Mouse (Mus musculus) forebrain, embryonic 14.5 days (tissue): ENCODE measurements around the gene Fzd10. TPM values are rescaled to one million over a fixed set of nuclear protein-coding genes. Genes with fewer than 3 reads are reported as not detected.

ENCODE experiments used
- ATAC-seq: fragments of 200-750 bp; cut with Nextera tagmentation; 2 replicates; pipeline ENCODE4 v1.8.0; 2017; ENCODE audit warnings: mild to moderate bottlenecking, moderate library complexity
- DNase-seq: peaks from one replicate; pipeline ENCODE4 v3.0.0-alpha.2; 2015; ENCODE audit warnings: low spot score
- H3K27ac ChIP-seq: fragments of 300-500 bp; sonication (generic); 2 replicates; pipeline ENCODE4 v1.5.1; 2014; ENCODE audit warnings: low read depth, mild to moderate bottlenecking, control low read depth, low read length, moderate library complexity
- H3K27me3 ChIP-seq: fragments of 300-500 bp; sonication (generic); replicated peaks from 2 replicates; pipeline ENCODE4 v1.6.1; 2014; ENCODE audit warnings: low read length, control low read depth, mixed read lengths; ENCODE audit not compliant: control insufficient read depth, insufficient read depth
- H3K36me3 ChIP-seq: fragments of 300-500 bp; sonication (generic); 2 replicates; pipeline ENCODE4 v1.6.1; 2014; ENCODE audit warnings: low read length, control low read depth; ENCODE audit not compliant: control insufficient read depth, insufficient read depth
- H3K4me1 ChIP-seq: fragments of 300-500 bp; sonication (generic); 2 replicates; pipeline ENCODE4 v1.6.1; 2014; ENCODE audit warnings: antibody characterized with exemption, low read length, control low read depth; ENCODE audit not compliant: control insufficient read depth, insufficient read depth
- H3K4me2 ChIP-seq: fragments of 300-500 bp; sonication (generic); 2 replicates; pipeline ENCODE4 v1.6.1; 2014; ENCODE audit warnings: mild to moderate bottlenecking, control low read depth, low read length
- H3K4me3 ChIP-seq: fragments of 300-500 bp; sonication (generic); 2 replicates; pipeline ENCODE4 v1.5.1; 2014; ENCODE audit warnings: low read depth, low read length, control low read depth
- H3K9ac ChIP-seq: fragments of 300-500 bp; sonication (generic); 2 replicates; pipeline ENCODE4 v1.6.1; 2014; ENCODE audit warnings: mild to moderate bottlenecking, low read length, control low read depth, moderate library complexity
- H3K9me3 ChIP-seq: fragments of 300-500 bp; sonication (generic); replicated peaks from 2 replicates; pipeline ENCODE4 v1.6.1; 2016; ENCODE audit warnings: low read length, control low read depth, mixed read lengths; ENCODE audit not compliant: control insufficient read depth
- WGBS: fragments of 180-500 bp; shearing (Covaris S2); extraction: QIAGEN DNeasy Blood & Tissue Kit; methylation state at CpG from one replicate; pipeline ENCODE4 v1.1.7; 2014; 5-methylcytosine and 5-hydroxymethylcytosine counted together
- polyA plus RNA-seq: library from polyadenylated mRNA; unstranded; fragments of >200 nt; fragmentation: Nextera tagmentation; extraction: Ambion mirVana; gene quantifications from 2 replicates; pipeline ENCODE4 v1.2.1, GENCODE M21; 2014

Fzd10 gene
- polyA plus RNA-seq, 1 experiment from 2014 or later: 2.3 TPM

DNA sequence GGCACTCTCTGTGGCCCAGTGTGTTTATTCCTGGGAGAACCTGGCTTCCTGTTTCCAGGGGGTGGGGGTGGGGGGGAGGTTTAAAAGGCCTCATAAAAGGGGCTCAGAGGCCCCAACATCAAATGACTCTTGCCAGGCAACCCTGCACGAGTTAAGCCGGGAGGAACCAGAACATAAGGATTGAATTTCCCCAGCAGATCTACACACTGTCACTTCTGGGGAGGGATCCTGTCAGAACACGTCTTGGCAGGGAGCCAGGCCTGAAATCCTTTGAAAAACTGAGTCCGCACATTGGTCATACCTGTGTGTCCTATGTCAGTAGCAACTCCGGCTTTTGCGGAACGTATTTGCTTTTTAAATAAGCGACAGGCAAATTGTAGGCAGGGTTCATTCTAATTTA, 19.3 kb downstream of the Fzd10 start:
- H3K27me3 ChIP-seq: no peaks in the 10 kb centered on the region
- 19% methylated on average over 8 of the region's 8 CpGs for WGBS
- no peak overlapping the region for H3K4me2 ChIP-seq
- ATAC-seq: 0 out of 2 replicates have a peak, but pooled peaks have one; percentile 20
- H3K4me1 ChIP-seq: peaks cover 11% of the 10 kb centered on the region
- H3K36me3 ChIP-seq: no peaks in the 10 kb centered on the region
- H3K4me3 ChIP-seq: no peak overlapping the region
- no peaks in the 10 kb centered on the region for H3K9me3 ChIP-seq
- DNase-seq: peak; percentile 47
- H3K27ac ChIP-seq: no peak overlapping the region; the same call in 1 of the 2 replicates
- no peak overlapping the region for H3K9ac ChIP-seq

DNA sequence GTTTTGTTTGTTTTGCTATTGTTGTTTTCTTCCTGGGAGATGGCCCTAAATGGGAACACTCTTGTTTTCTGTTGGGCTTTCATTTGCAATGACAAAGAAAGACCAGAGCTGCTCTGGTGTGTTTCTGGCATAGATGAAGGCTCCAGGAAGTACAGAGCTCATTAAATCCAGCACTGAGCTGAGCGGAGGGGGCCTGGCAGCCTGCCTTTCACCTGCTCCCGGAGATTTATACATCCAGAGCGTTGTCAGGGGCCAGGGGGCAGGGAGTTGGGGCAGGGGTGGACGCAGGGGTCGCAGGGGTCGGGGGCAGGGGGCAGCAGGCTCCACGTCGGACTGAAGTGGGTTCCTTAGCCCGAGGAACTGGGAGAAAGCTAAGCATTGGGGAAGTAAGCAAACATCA, 19.8 kb downstream of the Fzd10 start:
- ATAC-seq: peak; percentile 37; the same call in 1 of the 2 replicates
- 1% methylated on average over 9 of the region's 9 CpGs for WGBS
- Histone ChIP-seq H3K36me3 (no peaks in the 10 kb centered on the region), H3K4me2 (no peak overlapping the region), H3K27ac (no peak overlapping the region; the same call in 1 of the 2 replicates), H3K27me3 (no peaks in the 10 kb centered on the region), H3K9me3 (no peaks in the 10 kb centered on the region), H3K4me1 (peaks cover 11% of the 10 kb centered on the region), H3K4me3 (no peak overlapping the region), H3K9ac (no peak overlapping the region)
- peak; percentile 41 for DNase-seq

DNA sequence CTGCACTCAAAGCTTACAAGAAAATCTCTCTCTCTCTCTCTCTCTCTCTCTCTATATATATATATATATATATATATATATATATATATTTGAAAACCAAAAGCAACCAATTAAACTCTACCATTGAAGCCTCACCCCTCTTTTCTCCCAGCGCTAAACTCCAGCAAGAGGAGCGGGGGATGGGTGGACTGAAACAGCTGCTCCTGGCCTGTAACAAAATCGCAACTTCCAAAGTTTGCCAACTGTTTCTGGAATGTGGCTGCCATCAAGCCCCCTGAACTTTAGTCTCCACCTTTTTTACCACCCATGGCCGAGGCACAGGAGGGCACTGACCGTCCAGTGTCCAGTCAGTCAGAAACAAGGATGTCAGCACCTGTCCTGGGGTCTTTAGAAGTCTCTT, 27.1 kb downstream of the Fzd10 start:
- H3K27me3 ChIP-seq: no peaks in the 10 kb centered on the region
- no peaks in the 10 kb centered on the region for H3K36me3 ChIP-seq
- WGBS: 55% methylated on average over 5 of the region's 5 CpGs
- peak; percentile 28 for DNase-seq
- no peak overlapping the region for H3K27ac ChIP-seq
- H3K4me1 ChIP-seq: no peaks in the 10 kb centered on the region
- no peak overlapping the region for H3K4me2 ChIP-seq
- no peak for ATAC-seq
- H3K9me3 ChIP-seq: no peaks in the 10 kb centered on the region
- no peak overlapping the region for H3K4me3 ChIP-seq
- H3K9ac ChIP-seq: no peak overlapping the region

DNA sequence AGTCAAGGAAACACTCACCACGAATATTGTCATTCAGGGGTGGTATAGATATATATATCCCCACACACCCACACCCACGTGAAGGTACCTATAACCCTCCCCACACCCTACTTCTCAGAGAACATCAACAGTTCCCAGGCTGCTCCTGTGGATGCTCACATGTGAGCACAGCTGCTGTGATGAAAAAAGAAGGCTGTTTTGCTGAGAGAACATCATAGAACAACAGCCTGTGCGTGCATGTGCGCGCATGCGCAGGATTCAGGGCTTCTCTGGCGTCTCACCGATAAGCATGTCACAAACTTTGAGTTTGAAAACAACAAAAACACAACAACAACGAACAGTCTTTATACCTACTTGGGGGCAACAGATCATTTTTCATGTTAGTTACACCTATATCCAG, 36.0 kb downstream of the Fzd10 start:
- Histone ChIP-seq H3K27me3 (no peaks in the 10 kb centered on the region), H3K4me2 (no peak overlapping the region), H3K4me1 (no peaks in the 10 kb centered on the region), H3K4me3 (no peak overlapping the region), H3K27ac (no peak overlapping the region), H3K9me3 (no peaks in the 10 kb centered on the region), H3K36me3 (no peaks in the 10 kb centered on the region), H3K9ac (no peak overlapping the region)
- 91% methylated on average over 9 of the region's 9 CpGs for WGBS
- DNase-seq: no peak
- no peak for ATAC-seq

DNA sequence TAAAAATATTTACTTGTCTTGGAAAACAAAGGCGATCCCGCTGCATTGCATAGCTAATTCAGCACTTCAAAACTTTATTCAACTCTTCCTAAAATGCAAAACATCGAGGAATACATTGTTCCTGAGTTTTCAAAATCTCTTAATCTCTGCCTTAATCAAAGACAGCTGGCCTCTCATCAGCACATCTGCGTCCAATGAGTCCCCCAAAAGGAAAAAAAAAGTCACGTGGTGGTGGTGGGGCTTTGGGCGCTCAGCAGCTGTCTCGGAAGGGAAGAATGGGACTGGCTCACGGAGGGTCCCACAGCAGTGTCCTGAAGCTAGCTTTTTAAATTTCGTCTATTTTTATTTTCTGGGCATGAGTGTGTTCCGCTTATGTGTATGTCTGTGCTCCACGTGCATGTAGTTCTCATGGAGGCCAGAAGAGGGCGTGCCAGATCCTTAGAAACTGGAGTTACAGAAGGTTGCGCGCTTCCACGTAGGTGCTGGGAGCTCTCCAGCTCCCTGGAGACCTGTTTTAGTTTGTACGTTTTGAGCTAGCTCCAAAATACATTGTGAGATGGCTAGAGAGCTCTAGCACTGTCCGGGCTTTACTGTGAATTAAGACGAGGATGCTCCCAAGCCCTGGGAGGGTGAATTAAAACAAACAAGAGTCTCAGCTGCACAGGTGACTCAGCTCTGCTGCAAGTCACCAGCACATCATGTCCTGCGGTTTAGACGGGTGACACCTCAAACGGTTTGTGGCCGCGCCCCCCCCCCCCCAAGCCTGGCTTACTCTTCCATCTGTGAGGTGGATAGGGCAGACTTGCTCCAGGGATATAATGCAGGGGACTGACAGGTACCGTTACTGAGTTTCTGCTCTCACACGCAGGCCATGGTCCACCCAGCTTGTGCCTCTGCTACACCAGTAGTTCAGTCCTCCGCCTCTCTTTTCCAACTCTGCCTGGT, 36.7 kb downstream of the Fzd10 start:
- WGBS: 91% methylated on average over 26 of the region's 26 CpGs
- no peaks in the 10 kb centered on the region for H3K4me1 ChIP-seq

DNA sequence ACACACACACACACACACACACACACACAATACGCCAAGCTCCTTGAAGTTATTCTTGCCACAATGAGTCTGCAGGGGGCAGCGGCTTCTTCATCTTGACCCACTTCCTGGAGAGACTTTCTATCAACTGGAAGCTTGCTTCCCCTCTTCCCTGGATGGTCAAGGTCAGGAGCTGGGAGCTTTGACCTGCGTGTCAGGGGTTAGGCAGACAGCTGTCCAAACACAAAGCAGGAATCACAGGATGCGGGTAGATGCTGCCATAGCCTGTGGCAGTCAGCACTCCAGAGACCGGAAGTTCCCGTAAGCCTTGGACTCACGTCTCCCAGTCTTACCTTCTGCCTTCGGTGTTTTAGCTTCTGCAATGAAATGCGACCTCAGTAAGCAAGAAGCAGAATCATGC, 38.1 kb downstream of the Fzd10 start:
- ATAC-seq (no peak), DNase-seq (no peak)
- Histone ChIP-seq H3K27ac (no peak overlapping the region), H3K4me3 (no peak overlapping the region), H3K36me3 (no peaks in the 10 kb centered on the region), H3K9me3 (no peaks in the 10 kb centered on the region), H3K4me2 (no peak overlapping the region), H3K27me3 (no peaks in the 10 kb centered on the region), H3K9ac (no peak overlapping the region), H3K4me1 (no peaks in the 10 kb centered on the region)
- WGBS: 77% methylated on average over 9 of the region's 9 CpGs

More for the DNA sequence above, 36.7 kb downstream of the Fzd10 start:
- H3K27ac ChIP-seq: no peak overlapping the region
- H3K36me3 ChIP-seq: no peaks in the 10 kb centered on the region
- DNase-seq (no peak), ATAC-seq (no peak)
- no peak overlapping the region for H3K4me3 ChIP-seq
- H3K27me3 ChIP-seq: no peaks in the 10 kb centered on the region
- H3K4me2 ChIP-seq: no peak overlapping the region
- H3K9me3 ChIP-seq: no peaks in the 10 kb centered on the region
- no peak overlapping the region for H3K9ac ChIP-seq

DNA sequence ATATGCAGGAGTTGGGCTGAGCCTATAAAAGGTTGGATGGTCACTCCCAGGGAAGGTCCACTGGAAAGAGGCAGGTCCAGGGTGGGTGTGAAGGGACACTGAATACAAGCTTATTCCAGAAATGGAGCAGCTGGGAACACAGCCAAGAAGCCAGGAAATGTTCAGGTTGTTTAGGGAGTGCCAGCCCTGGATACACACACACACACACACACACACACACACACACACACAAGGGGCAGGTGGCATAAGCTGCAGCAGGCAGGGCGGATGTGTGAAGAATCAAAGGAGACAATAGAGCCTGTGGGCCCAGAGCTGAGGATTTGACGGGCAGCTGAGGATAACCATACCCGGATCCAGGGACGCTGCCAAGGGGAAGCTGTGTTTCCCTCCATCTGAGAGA, 42.4 kb downstream of the Fzd10 start:
- Histone ChIP-seq H3K9ac (no peak overlapping the region), H3K27me3 (no peaks in the 10 kb centered on the region), H3K9me3 (no peaks in the 10 kb centered on the region), H3K4me1 (no peaks in the 10 kb centered on the region), H3K36me3 (no peaks in the 10 kb centered on the region), H3K4me2 (no peak overlapping the region), H3K27ac (no peak overlapping the region), H3K4me3 (no peak overlapping the region)
- DNase-seq (peak; percentile 18), ATAC-seq (no peak)
- 75% methylated on average over 4 of the region's 4 CpGs for WGBS

DNA sequence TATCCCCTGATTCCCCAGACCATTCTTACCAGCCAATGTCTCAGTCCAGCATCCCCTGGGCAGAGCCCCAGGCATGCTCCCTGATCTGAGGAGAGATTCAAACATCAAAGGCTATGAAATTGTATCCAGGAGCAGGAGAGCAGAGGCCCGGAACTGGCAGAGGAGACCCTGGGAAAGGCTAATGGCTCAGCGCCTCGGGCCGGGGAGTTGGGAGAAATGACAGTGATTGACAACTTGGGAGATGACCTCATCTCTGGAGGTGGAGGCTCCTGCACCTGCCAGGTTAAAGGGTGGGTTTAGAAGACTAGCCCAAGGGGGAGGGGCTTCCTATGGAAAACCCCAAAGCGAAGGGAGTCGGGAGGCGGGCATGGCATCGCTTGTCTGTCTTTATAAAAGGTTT, 45.1 kb downstream of the Fzd10 start:
- no peak for ATAC-seq
- no peak overlapping the region for H3K27ac ChIP-seq
- no peaks in the 10 kb centered on the region for H3K27me3 ChIP-seq
- 81% methylated on average over 8 of the region's 8 CpGs for WGBS
- H3K4me2 ChIP-seq: no peak overlapping the region
- no peaks in the 10 kb centered on the region for H3K36me3 ChIP-seq
- no peak overlapping the region for H3K4me3 ChIP-seq
- H3K4me1 ChIP-seq: no peaks in the 10 kb centered on the region
- no peaks in the 10 kb centered on the region for H3K9me3 ChIP-seq
- H3K9ac ChIP-seq: no peak overlapping the region
- DNase-seq: no peak

DNA sequence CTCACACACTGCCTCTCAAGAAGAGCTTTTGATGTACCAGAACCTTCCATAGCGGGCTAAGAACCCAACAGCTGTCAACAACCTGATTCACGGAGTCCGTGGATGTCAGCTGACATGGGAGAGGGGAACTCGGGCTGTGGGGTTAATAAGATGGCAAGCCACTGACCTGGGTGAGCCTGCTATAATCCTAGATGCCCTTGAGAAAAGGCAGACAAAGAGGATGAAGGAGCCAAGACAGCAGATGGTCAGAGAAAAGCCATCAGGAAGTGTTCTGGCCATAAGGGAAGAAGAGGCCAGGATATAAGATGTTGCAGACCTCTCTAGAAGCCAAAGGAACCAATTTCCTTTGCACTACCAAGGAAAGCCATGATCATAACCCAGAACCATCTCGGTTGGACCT, 45.6 kb downstream of the Fzd10 start:
- no peaks in the 10 kb centered on the region for H3K9me3 ChIP-seq
- no peak overlapping the region for H3K27ac ChIP-seq
- no peak overlapping the region for H3K4me2 ChIP-seq
- H3K4me1 ChIP-seq: no peaks in the 10 kb centered on the region
- ATAC-seq: no peak
- H3K4me3 ChIP-seq: no peak overlapping the region
- DNase-seq: no peak
- 84% methylated on average over 5 of the region's 5 CpGs for WGBS
- no peaks in the 10 kb centered on the region for H3K27me3 ChIP-seq
- H3K36me3 ChIP-seq: no peaks in the 10 kb centered on the region
- no peak overlapping the region for H3K9ac ChIP-seq
